Mouse (Mus musculus): ENCODE results near the gene Acox1. TPM values are rescaled to one million over a fixed set of nuclear protein-coding genes. Genes with fewer than 3 reads are reported as not detected.

The Acox1 gene
- total RNA-seq, 2 experiments from 2014 or later = 112 to 116 TPM

GRCm38 (mm10) chr11:116213877-116214510 is 15.1 kb upstream of the Acox1 start:
- DNase-seq (ENCODE audit: low spot score in 2 of 2) = no peak

GRCm38 (mm10) chr11:116212847-116213246 is 14.0 kb upstream of the Acox1 start:
- DNase-seq (ENCODE audit: low spot score in 2 of 2) = no peak

GRCm38 (mm10) chr11:116210696-116211095 is 11.9 kb upstream of the Acox1 start:
- DNase-seq (ENCODE audit: low spot score in 2 of 2) = no peak

GRCm38 (mm10) chr11:116209257-116209656 is 10.4 kb upstream of the Acox1 start:
- no peak for DNase-seq (ENCODE audit: low spot score in 2 of 2)

GRCm38 (mm10) chr11:116208660-116209059 is 9.8 kb upstream of the Acox1 start:
- DNase-seq (ENCODE audit: low spot score in 2 of 2) = no peak

- no peak for DNase-seq (ENCODE audit: low spot score in 2 of 2)
These were observed 7.8 kb upstream of the Acox1 start for GRCm38 (mm10) chr11:116206678-116207077.

GRCm38 (mm10) chr11:116203150-116203549 is 4.3 kb upstream of the Acox1 start:
- DNase-seq (ENCODE audit: low spot score in 2 of 2) = no peak

GRCm38 (mm10) chr11:116201151-116201550 is 2.3 kb upstream of the Acox1 start:
- DNase-seq (ENCODE audit: low spot score in 2 of 2) = no peak

- peak in 1 of 2 experiments; percentile 18 for DNase-seq (ENCODE audit: low spot score in 2 of 2)
These were observed 713 bp downstream of the Acox1 start for GRCm38 (mm10) chr11:116198132-116198531.

- DNase-seq (ENCODE audit: low spot score in 2 of 2) = no peak
These were observed 1.3 kb downstream of the Acox1 start for GRCm38 (mm10) chr11:116197584-116197906.

GRCm38 (mm10) chr11:116196866-116197583 is 1.8 kb downstream of the Acox1 start:
- DNase-seq (ENCODE audit: low spot score in 2 of 2) = no peak

- no peak for DNase-seq (ENCODE audit: low spot score in 2 of 2)
These were observed 2.5 kb downstream of the Acox1 start for GRCm38 (mm10) chr11:116196336-116196735.

GRCm38 (mm10) chr11:116195252-116195651 is 3.6 kb downstream of the Acox1 start:
- DNase-seq (ENCODE audit: low spot score in 2 of 2) = no peak

- no peak for DNase-seq (ENCODE audit: low spot score in 2 of 2)
These were observed 4.2 kb downstream of the Acox1 start for GRCm38 (mm10) chr11:116194619-116195018.

GRCm38 (mm10) chr11:116187226-116187930 is 11.5 kb downstream of the Acox1 start:
- DNase-seq (ENCODE audit: low spot score in 2 of 2) = no peak

- no peak for DNase-seq (ENCODE audit: low spot score in 2 of 2)
These were observed 12.5 kb downstream of the Acox1 start for GRCm38 (mm10) chr11:116186360-116186759.

- DNase-seq (ENCODE audit: low spot score in 2 of 2) = no peak
These were observed 13.0 kb downstream of the Acox1 start for GRCm38 (mm10) chr11:116185836-116186235.

GRCm38 (mm10) chr11:116178411-116179121 is 20.3 kb downstream of the Acox1 start:
- no peak for DNase-seq (ENCODE audit: low spot score in 2 of 2)

GRCm38 (mm10) chr11:116176010-116176409 is 22.8 kb downstream of the Acox1 start:
- no peak for DNase-seq (ENCODE audit: low spot score in 2 of 2)

GRCm38 (mm10) chr11:116174775-116175448 is 23.9 kb downstream of the Acox1 start:
- DNase-seq (ENCODE audit: low spot score in 2 of 2) = no peak

- no peak for DNase-seq (ENCODE audit: low spot score in 2 of 2)
These were observed 26.9 kb downstream of the Acox1 start for GRCm38 (mm10) chr11:116171959-116172358.

Measured in layer of hippocampus, postnatal 10 days (tissue).